Mouse (Mus musculus): ENCODE measurements at regions not wholly inside any gene's neighbourhood (a gene's known extent, or its start where the extent isn't known, plus 50 kb on each side); places are given as distances from the start of the nearest gene placed in this dataset.

DNA sequence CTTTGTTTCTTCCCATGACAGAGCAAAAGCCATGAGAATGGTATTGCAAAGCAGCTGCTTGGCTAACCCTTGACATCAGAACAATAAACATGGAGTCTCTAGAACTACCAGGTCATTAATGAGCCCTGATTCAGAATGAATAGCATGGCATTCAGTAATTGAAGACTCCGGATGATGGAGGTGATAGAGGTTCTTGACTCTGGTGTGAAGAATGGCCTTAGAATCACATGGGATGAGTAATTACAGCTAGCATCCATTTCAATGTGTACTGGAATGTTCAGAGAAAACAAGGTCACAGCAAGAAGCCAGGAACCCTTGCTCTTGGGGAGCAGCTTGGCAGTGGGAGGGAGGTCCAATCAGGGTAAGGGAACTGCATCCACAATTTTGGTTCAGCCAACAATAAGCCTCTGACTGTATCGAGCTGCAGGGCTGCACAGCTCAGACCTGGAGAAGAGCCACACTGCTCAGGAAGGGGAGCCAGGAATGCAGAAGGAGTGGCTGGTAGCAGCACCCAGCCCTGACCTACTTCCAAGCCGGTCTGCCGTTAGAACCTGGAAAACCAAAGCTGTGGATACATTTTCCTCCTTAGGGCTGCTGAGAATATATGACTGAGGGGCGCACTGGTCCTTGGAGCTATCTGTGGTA is 275.1 kb downstream of the Maf start:
- Histone ChIP-seq H3K4me1 (no peaks in the 10 kb centered on the region), H3K9ac (no peak overlapping the region), H3K4me3 (no peak overlapping the region), H3K9me3 (replicated peaks) (no peaks in the 10 kb centered on the region), H3K27ac (no peak overlapping the region), H3K36me3 (no peaks in the 10 kb centered on the region), H3K27me3 (replicated peaks) (no peaks in the 10 kb centered on the region), H3K4me2 (no peak overlapping the region)
- 70% methylated on average over 5 of the region's 5 CpGs for WGBS (ENCODE audit: insufficient replicate concordance)
- ATAC-seq: no peak

DNA sequence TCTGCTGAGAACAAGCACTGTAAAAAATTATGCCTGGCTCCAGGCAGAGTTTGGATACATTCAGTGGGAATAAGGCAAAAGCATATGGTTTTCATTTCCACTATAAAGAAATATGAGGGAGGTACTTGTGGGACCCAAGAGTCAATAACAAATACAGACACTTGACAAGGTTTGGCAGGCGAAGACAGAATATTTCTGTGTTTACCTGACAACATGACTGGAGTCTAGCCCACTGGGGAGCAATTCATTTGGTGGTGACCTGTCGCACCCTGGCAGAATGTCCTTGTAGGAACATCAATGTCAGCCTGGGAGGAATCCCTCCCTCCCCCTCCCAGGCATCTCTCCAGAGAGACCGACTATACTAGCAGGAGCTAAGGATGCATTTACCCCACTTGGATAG is 276.8 kb downstream of the Maf start:
- Histone ChIP-seq H3K4me3 (no peak overlapping the region), H3K27ac (no peak overlapping the region), H3K36me3 (no peaks in the 10 kb centered on the region), H3K4me1 (no peaks in the 10 kb centered on the region), H3K27me3 (replicated peaks) (no peaks in the 10 kb centered on the region), H3K4me2 (no peak overlapping the region), H3K9ac (no peak overlapping the region), H3K9me3 (replicated peaks) (no peaks in the 10 kb centered on the region)
- 72% methylated on average over 3 of the region's 3 CpGs for WGBS (ENCODE audit: insufficient replicate concordance)
- ATAC-seq: no peak

DNA sequence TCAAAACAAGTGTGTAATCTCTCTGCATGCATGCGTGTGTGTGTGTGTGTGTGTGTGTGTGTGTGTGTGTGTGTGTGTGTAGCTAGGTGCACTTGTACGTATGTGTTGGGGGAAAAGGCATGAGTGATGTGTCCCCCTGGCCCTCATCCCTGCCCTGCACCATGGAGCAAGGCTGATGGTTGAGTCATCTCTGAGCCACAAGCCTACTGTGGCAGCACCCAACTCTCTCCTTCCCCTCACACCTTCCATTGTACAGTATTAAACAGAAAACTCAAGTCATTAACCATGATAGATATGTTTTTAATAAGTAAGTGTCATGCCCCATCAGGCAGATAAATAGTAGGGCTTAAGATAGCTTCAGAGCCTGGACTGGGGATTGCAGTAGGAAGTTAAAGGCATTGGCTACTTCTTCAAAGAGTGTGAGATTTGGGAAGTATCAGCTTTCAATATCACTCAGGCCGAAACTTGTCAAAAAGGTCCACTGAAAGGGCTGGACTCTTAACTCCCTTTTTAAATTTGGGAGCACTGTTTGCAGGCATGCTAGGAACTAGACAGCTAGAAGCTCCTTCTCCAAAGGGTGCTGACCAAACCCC is 278.2 kb downstream of the Maf start:
- Histone ChIP-seq H3K4me3 (no peak overlapping the region), H3K9me3 (replicated peaks) (no peaks in the 10 kb centered on the region), H3K4me1 (0 out of 2 replicates have a peak, but pooled peaks cover 3% of the 10 kb centered on the region), H3K4me2 (no peak overlapping the region), H3K9ac (no peak overlapping the region), H3K27me3 (replicated peaks) (no peaks in the 10 kb centered on the region), H3K27ac (no peak overlapping the region), H3K36me3 (no peaks in the 10 kb centered on the region)
- WGBS (ENCODE audit: insufficient replicate concordance): 60% methylated on average over 3 of the region's 3 CpGs
- ATAC-seq: no peak

DNA sequence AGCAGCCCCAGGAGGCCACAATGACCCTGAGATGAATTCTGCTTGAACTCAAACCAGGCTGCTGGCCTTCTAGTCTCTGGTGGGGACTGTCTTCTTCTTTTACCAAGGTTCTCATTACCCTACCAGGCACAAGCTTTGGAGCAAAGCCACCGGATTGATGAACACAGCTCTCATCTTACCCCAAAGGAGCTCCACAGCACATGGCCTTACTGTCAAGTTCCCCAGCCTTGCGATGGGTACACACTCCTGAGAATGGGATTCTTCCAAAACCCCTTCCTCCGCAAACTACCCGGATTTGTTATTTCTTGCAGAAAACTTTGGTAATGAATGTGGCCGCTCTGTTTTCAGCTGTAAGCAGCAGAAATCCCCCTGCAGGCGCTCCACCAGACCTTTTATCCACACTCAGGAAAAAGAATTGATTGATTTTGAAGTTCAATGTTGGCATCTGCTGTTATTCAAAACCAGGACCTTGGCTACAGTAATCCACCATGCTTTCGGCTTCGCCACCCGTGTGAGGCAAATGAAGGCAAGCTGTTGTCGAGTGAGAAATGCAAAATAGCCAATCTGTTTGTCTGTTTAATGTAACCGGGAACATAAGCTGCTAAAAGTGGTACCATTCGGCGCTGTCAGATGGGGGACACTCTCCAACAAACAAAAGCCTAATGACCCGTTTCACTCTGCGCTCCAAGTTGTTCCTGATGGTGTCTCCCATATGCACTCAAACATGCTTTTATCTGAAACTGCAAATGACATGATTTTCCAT is 278.9 kb downstream of the Maf start:
- no peak overlapping the region for H3K4me3 ChIP-seq
- 75% methylated on average over 15 of the region's 15 CpGs for WGBS (ENCODE audit: insufficient replicate concordance)
- no peak overlapping the region for H3K4me2 ChIP-seq
- H3K4me1 ChIP-seq: 0 out of 2 replicates have a peak, but pooled peaks cover 3% of the 10 kb centered on the region
- no peaks in the 10 kb centered on the region for H3K27me3 ChIP-seq (replicated peaks)
- no peak for ATAC-seq
- no peaks in the 10 kb centered on the region for H3K9me3 ChIP-seq (replicated peaks)
- no peak overlapping the region for H3K9ac ChIP-seq
- no peaks in the 10 kb centered on the region for H3K36me3 ChIP-seq
- no peak overlapping the region for H3K27ac ChIP-seq

DNA sequence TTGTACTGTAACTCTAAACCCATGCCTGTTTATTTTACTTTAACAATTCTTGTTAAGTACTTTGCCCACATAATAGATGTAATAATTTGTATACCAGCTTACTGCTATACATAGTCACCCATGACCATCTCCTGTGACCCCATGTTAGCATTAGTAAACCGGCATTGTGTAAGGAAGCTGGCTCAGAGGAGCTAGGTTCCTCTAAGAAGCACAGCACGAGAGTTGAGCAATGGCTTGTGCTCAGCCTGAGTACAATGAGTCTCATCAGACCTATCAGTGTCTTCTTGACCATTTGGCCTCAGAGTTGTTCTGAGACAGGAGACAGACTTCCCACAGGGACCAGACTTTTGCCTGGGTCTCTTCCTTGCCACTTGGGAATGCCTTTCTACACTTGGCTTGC is 279.6 kb downstream of the Maf start:
- Histone ChIP-seq H3K4me1 (0 out of 2 replicates have a peak, but pooled peaks cover 3% of the 10 kb centered on the region), H3K27ac (no peak overlapping the region), H3K4me2 (no peak overlapping the region), H3K27me3 (replicated peaks) (no peaks in the 10 kb centered on the region), H3K9ac (no peak overlapping the region), H3K9me3 (replicated peaks) (no peaks in the 10 kb centered on the region), H3K4me3 (no peak overlapping the region), H3K36me3 (no peaks in the 10 kb centered on the region)
- 47% methylated on average over 2 of the region's 2 CpGs for WGBS (ENCODE audit: insufficient replicate concordance)
- no peak for ATAC-seq

DNA sequence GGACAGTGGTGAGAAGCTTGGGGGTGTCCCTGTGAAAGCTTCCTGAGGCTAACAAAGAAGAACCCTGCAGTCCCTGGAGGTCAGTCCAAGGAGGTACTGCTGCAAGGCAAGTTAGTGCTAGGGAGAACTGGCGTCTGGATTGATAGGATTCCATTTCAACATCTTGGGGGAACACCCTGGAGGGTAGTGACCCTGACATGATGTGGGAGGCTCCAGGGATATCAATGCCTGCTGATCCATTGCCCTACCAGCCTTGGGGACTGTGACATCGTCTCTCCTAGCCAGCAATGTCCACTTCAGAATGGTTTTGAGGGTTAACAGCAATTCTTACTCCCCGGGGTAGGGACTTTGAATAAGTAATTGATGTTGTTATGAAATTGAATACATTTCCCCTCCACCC is 280.1 kb downstream of the Maf start:
- no peak for ATAC-seq
- WGBS (ENCODE audit: insufficient replicate concordance): 40% methylated on average over 3 of the region's 3 CpGs

DNA sequence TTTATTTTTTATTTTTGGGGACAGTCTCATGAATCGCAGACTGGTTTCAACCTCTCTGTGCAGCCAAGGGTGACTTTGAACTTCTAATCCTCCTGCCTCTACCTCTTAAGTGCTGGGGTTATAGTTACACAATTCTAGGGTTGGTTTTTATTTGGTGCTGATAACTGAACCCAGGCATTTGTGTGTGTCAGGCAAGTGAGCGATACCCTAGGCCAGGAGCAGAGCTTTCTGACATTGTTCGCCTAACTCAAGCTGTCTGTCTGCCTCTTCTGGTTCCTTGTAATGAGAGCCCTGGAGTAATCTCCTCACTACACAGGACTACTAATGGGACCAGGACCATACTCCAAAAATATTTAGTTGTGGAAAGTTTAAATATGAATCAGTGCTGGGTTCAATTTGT is 281.1 kb downstream of the Maf start:
- no peak overlapping the region for H3K9ac ChIP-seq
- H3K27me3 ChIP-seq (replicated peaks): no peaks in the 10 kb centered on the region
- no peaks in the 10 kb centered on the region for H3K36me3 ChIP-seq
- H3K4me1 ChIP-seq: 0 out of 2 replicates have a peak, but pooled peaks cover 3% of the 10 kb centered on the region
- no peak overlapping the region for H3K27ac ChIP-seq
- no peak overlapping the region for H3K4me2 ChIP-seq
- WGBS (ENCODE audit: insufficient replicate concordance): 77% methylated on average over 3 of the region's 3 CpGs
- no peak overlapping the region for H3K4me3 ChIP-seq
- no peak for ATAC-seq
- no peaks in the 10 kb centered on the region for H3K9me3 ChIP-seq (replicated peaks)

More for the DNA sequence above, 280.1 kb downstream of the Maf start:
- Histone ChIP-seq H3K36me3 (no peaks in the 10 kb centered on the region), H3K4me2 (no peak overlapping the region), H3K9me3 (replicated peaks) (no peaks in the 10 kb centered on the region), H3K27me3 (replicated peaks) (no peaks in the 10 kb centered on the region), H3K4me3 (no peak overlapping the region), H3K9ac (no peak overlapping the region), H3K4me1 (0 out of 2 replicates have a peak, but pooled peaks cover 3% of the 10 kb centered on the region), H3K27ac (no peak overlapping the region)

DNA sequence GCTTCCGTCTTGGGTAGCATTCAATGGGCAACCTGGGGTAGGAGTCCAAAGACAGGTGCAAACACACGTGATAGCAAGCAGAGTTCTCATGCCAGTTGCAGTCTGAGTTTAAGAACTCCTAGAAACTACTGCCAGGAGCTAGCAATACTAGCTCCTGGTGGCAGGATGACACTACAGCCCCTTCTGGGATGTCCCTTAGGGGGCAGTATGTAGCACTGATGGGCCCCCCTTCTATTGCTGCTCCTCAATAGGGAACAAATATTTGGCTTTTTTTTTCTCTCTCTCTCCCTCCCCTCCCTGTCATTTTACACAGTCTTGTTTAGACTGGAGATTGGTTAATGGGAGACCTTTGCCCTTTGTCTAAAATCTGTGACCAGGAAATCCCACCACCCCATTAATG is 282.2 kb downstream of the Maf start:
- H3K4me2 ChIP-seq: no peak overlapping the region
- ATAC-seq: no peak
- H3K9me3 ChIP-seq (replicated peaks): no peaks in the 10 kb centered on the region
- H3K4me1 ChIP-seq: 0 out of 2 replicates have a peak, but pooled peaks cover 3% of the 10 kb centered on the region
- H3K9ac ChIP-seq: no peak overlapping the region
- no peaks in the 10 kb centered on the region for H3K36me3 ChIP-seq
- no peaks in the 10 kb centered on the region for H3K27me3 ChIP-seq (replicated peaks)
- 49% methylated on average over 2 of the region's 2 CpGs for WGBS (ENCODE audit: insufficient replicate concordance)
- no peak overlapping the region for H3K4me3 ChIP-seq
- H3K27ac ChIP-seq: no peak overlapping the region

DNA sequence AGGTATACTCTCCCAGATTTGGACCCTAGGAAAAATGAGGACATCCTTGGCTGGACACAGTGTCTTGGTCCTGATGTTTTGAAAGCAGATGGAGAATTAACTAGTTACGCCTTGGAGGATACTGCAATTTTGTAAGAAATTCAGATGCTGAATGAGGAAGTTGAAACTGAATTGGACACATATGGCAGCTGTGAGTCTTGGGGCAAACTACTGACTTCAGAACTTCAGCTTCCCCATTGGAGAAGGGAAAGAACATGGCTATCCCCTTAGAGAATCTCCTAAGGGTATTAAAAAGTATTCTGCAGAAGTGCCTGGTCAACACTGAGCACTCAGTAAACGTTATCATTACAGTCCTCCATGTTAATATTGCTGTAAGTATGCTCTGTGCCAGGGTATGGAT is 283.9 kb downstream of the Maf start:
- Histone ChIP-seq H3K36me3 (no peaks in the 10 kb centered on the region), H3K27ac (no peak overlapping the region), H3K9ac (no peak overlapping the region), H3K27me3 (replicated peaks) (no peaks in the 10 kb centered on the region), H3K4me3 (no peak overlapping the region), H3K4me2 (no peak overlapping the region), H3K4me1 (0 out of 2 replicates have a peak, but pooled peaks cover 4% of the 10 kb centered on the region), H3K9me3 (replicated peaks) (no peaks in the 10 kb centered on the region)
- 48% methylated on average over 2 of the region's 2 CpGs for WGBS (ENCODE audit: insufficient replicate concordance)
- ATAC-seq: no peak

DNA sequence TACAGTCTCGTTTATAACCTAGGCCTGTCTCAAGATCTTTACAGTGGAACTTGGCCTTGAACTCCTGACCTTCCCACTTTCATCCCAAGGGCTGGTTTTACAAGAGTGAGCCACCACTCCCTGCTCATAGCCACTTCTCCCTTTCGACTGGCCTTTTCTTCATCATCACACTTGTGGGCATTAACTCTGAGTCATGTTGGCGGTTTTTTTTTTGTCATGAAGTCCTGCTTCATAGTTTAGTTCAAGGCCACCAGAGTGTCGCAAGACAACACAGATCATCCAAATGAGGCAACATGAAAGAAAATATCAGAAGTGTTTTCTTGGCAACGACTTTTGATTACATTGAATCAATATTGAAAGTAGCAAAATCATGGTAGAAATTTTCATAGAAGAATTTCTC is 284.5 kb downstream of the Maf start:
- H3K9me3 ChIP-seq (replicated peaks): no peaks in the 10 kb centered on the region
- WGBS (ENCODE audit: insufficient replicate concordance): 62% methylated on average over 5 of the region's 5 CpGs
- H3K4me1 ChIP-seq: 0 out of 2 replicates have a peak, but pooled peaks cover 4% of the 10 kb centered on the region
- ATAC-seq: no peak
- H3K9ac ChIP-seq: no peak overlapping the region
- H3K27me3 ChIP-seq (replicated peaks): no peaks in the 10 kb centered on the region
- H3K36me3 ChIP-seq: no peaks in the 10 kb centered on the region
- H3K4me3 ChIP-seq: no peak overlapping the region
- no peak overlapping the region for H3K27ac ChIP-seq
- no peak overlapping the region for H3K4me2 ChIP-seq

DNA sequence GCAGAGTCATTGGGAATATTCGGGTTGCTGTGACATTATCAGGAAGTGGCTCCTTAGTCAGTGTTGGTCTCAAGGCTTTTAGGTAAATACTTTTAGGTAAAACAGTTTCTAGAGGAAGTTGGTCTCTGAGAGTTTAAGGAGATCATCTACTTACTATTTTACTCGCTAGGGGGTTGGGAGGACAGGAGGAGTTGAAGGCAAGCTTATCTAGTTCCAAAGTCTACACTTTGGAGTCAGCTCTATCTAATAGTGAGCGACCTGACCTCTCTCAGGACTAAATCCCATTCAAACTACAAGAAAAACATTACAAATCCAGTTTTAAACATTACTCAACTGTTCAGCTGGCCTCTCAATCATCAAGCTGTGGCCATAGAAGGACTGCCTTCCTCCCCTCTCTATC is 287.1 kb downstream of the Maf start:
- no peaks in the 10 kb centered on the region for H3K9me3 ChIP-seq (replicated peaks)
- no peak for ATAC-seq
- H3K27me3 ChIP-seq (replicated peaks): no peaks in the 10 kb centered on the region
- 56% methylated on average over 3 of the region's 3 CpGs for WGBS (ENCODE audit: insufficient replicate concordance)
- no peak overlapping the region for H3K9ac ChIP-seq
- H3K36me3 ChIP-seq: no peaks in the 10 kb centered on the region
- no peak overlapping the region for H3K4me3 ChIP-seq
- H3K4me2 ChIP-seq: no peak overlapping the region
- H3K4me1 ChIP-seq: 0 out of 2 replicates have a peak, but pooled peaks cover 2% of the 10 kb centered on the region
- H3K27ac ChIP-seq: no peak overlapping the region

DNA sequence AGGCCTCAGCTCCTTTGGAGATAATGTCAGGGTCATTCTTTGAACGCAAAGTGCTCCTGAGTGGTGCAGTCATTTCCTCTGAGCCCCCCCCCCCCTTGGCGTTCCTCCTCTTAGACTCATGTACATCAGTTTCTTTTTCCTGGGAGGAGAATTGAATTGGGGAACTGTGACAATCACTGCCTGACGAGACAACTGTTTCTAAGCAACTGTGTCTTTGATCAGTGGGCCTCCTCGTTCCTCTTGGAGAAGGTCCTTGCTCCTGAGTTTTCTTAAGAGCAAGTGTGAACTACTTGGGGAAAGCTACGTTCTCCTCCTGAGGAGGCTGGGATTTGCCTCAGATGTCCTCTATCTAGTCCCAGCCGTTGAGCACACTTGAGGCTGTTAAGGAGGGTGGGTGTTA is 287.5 kb downstream of the Maf start:
- 34% methylated on average over 6 of the region's 6 CpGs for WGBS (ENCODE audit: insufficient replicate concordance)
- ATAC-seq: no peak
- Histone ChIP-seq H3K27ac (no peak overlapping the region), H3K9ac (no peak overlapping the region), H3K4me3 (no peak overlapping the region), H3K4me1 (0 out of 2 replicates have a peak, but pooled peaks cover 2% of the 10 kb centered on the region), H3K27me3 (replicated peaks) (no peaks in the 10 kb centered on the region), H3K4me2 (no peak overlapping the region), H3K9me3 (replicated peaks) (no peaks in the 10 kb centered on the region), H3K36me3 (no peaks in the 10 kb centered on the region)

All from liver, embryonic 12.5 days (tissue).